Mouse (Mus musculus): ENCODE results near the gene Ephb4. TPM values are rescaled to one million over a fixed set of nuclear protein-coding genes. Genes with fewer than 3 reads are reported as not detected.
A peak's percentile ranks its signal among the peaks of the same experiment; 100 is the strongest.

Gene Ephb4
- polyA plus RNA-seq, 1 experiment: 4.5 TPM

DNA sequence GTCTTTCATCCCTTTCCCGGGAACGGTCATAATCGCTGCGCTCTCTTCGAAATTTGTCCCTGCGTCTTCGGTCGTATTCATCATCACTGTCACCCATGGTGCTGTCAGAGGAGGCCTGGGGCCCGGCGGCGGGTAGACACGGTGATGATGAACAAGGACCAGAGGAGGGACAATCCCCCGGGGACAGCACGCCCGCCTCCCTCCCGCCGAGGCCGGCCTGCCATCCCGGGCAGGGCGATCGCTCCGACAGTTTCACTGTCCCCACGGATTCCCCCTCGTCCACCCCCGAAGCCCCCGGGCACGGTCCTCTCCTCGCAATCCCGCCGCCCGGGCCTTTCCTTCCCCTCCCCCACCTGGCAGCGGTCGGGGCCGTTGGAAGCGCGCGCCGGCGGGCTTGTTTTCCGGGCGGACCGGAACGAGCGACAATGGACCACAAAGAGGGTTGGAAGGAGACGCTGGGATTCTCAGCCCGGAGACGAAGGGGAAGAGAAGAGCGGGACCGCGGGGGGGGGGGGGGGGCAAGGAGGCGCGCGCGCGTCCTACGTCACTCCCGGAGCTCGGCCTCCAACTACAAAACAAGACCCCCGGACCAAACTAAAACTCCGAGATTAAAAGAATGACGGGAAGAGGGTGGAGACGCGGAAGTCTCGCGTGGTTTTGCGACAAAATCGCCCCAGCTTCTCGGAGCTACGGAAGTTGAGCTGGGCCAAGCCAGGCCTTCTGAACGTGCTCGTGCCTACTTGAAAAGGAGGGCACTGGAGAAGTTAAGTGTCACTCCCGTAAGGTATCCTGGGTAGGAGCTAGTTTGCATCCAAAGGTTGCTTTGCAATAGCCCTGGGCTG, 42.6 kb upstream of the Ephb4 start, which contains the start of gene Srrt:
Gene Srrt (minus strand): TSS at position 604 of the 842 bp plus-strand sequence.
- peak within 1 kb of the TSS; percentile 88 for H3K27ac ChIP-seq (ENCODE audit: control insufficient read depth, insufficient read depth, low read depth, low read length, poor library complexity)
- H3K4me1 ChIP-seq (ENCODE audit: control insufficient read depth, insufficient read depth, low read length): peaks cover 3% of the 10 kb centered on the region
- H3K4me3 ChIP-seq (replicated peaks; ENCODE audit: control insufficient read depth, low read depth, low read length): peak within 1 kb of the TSS; percentile 81
- TF ChIP-seq POLR2A (IDR thresholded peaks at IDR 0.05; ENCODE audit: borderline replicate concordance, control insufficient read depth, low read depth, low read length) (peak; percentile 59; the same call in 1 of the 2 replicates), CTCF (IDR thresholded peaks at IDR 0.05; ENCODE audit: control insufficient read depth, insufficient read depth, low read length) (no peak)
- under 1% methylated on average over 65 of the region's 72 CpGs for WGBS

DNA sequence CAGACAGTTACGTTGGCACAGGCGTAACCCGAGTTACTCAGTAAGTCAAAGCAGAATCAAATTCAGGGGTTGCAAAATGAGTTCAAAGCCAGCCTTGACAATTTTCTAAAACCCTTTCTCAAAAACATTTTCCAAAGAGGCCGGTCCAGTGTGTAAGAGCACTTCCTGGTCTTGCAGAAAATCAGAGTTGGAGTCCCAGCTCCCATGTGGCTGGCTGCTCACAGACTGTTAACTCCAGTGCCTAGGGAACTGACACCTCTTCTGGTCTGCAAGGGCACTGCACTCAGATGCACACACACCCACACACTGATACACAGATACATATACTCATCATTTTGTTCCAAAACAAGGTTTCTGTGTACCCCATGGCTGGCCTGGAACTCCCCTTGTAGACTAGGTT, 41.6 kb upstream of the Ephb4 start:
- Histone ChIP-seq H3K27ac (ENCODE audit: control insufficient read depth, insufficient read depth, low read depth, low read length, poor library complexity) (no peak overlapping the region), H3K4me3 (replicated peaks; ENCODE audit: control insufficient read depth, low read depth, low read length) (no peak overlapping the region), H3K4me1 (ENCODE audit: control insufficient read depth, insufficient read depth, low read length) (peaks cover 3% of the 10 kb centered on the region)
- TF ChIP-seq POLR2A (IDR thresholded peaks at IDR 0.05; ENCODE audit: borderline replicate concordance, control insufficient read depth, low read depth, low read length): no peak
- no peak for TF ChIP-seq CTCF (IDR thresholded peaks at IDR 0.05; ENCODE audit: control insufficient read depth, insufficient read depth, low read length)
- WGBS: 93% methylated on average over 4 of the region's 4 CpGs

DNA sequence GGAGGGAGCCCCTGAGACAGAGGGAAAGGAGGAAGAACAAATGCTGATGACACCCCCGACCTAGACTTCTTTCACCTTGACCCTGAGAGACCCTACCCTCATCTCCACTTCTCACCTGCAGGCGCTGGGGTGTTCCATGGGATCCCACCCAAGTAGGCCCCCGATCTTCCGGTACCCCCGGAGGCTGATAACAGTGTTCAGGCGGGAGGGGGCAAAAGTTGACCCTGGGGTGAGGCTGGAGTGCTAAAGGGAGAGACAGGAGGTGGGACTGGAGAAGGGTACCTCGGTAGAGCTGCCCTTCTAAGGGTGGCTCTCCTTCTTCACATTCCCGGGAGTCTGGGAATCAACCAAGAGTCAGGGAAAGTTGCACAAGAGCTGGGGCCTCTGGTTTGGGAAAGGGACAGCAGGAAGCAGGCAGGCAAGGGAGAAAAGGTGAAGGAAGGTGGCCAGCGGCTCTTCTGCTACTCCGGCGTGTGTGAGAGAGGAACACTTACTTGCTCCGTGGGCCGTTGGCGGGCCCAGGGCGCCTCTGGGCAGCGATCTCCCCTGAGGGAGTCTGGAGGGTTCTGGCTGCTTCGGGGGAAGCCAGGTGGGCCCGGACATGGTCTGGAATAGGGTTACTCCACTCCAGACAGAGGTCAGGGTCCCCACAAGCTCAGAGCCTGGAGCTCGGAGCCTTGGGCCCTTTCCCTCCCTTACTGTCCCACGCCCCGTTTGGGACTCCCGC, 36.3 kb upstream of the Ephb4 start:
- Histone ChIP-seq H3K27ac (ENCODE audit: control insufficient read depth, insufficient read depth, low read depth, low read length, poor library complexity) (no peak overlapping the region; the same call in 1 of the 2 replicates), H3K4me3 (replicated peaks; ENCODE audit: control insufficient read depth, low read depth, low read length) (peak overlapping the region; percentile 1), H3K4me1 (ENCODE audit: control insufficient read depth, insufficient read depth, low read length) (peaks cover 1% of the 10 kb centered on the region; the same call in 1 of the 2 replicates)
- WGBS: 6% methylated on average over 22 of the region's 22 CpGs
- no peak for TF ChIP-seq POLR2A (IDR thresholded peaks at IDR 0.05; ENCODE audit: borderline replicate concordance, control insufficient read depth, low read depth, low read length)
- TF ChIP-seq CTCF (IDR thresholded peaks at IDR 0.05; ENCODE audit: control insufficient read depth, insufficient read depth, low read length): no peak

DNA sequence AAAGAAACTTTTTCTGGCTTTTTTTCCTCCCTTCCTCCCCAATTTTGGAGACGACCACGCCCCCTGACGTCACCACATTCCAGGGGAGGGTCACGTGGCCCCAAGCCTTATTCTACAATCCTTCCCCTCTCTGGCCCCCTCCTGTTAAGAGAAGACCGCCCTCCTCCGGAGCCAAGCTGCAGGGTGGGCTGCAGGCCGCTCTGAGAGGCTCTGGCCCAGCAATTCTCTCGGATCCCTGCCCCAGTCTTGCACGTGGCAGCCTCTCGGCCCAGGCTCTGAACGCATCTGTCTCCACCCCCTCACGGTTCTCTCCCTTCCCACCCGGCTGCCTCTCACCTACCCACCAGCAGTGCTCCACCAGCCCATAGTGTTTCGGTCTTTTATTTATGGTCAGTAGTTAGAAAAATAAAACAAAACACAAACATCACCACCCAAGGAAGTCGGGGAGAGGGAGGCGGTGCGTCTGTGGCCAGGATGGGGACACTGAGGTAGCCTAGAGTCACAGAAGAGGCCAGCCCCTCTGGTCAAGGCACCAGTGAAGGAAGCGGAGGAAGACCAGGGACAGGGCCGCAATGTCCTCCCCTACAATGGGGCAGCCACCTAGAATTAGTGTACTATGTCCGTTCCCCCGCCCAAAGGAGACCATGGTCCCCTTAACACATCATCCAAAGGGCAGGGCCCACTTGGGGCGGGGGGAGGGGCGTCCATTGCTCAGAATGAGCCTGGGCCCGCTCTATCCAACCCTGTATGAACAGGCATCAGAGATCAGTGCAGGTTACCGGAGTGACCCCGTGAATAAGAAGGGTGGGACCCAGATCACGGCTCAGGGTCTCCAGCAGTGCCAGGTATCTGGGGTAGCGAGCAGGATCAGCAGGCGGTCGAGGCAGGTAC, 35.5 kb upstream of the Ephb4 start, which contains the start of gene Trip6:
Gene Trip6 (minus strand): TSS at position 212 of the 891 bp plus-strand sequence.
- TF ChIP-seq POLR2A (IDR thresholded peaks at IDR 0.05; ENCODE audit: borderline replicate concordance, control insufficient read depth, low read depth, low read length) (no peak), CTCF (IDR thresholded peaks at IDR 0.05; ENCODE audit: control insufficient read depth, insufficient read depth, low read length) (no peak)
- Histone ChIP-seq H3K4me3 (replicated peaks; ENCODE audit: control insufficient read depth, low read depth, low read length) (peak within 1 kb of the TSS; percentile 1), H3K4me1 (ENCODE audit: control insufficient read depth, insufficient read depth, low read length) (peaks cover 1% of the 10 kb centered on the region; the same call in 1 of the 2 replicates), H3K27ac (ENCODE audit: control insufficient read depth, insufficient read depth, low read depth, low read length, poor library complexity) (no peak within 1 kb of the TSS; the same call in 1 of the 2 replicates)
- WGBS: 46% methylated on average over 30 of the region's 30 CpGs

DNA sequence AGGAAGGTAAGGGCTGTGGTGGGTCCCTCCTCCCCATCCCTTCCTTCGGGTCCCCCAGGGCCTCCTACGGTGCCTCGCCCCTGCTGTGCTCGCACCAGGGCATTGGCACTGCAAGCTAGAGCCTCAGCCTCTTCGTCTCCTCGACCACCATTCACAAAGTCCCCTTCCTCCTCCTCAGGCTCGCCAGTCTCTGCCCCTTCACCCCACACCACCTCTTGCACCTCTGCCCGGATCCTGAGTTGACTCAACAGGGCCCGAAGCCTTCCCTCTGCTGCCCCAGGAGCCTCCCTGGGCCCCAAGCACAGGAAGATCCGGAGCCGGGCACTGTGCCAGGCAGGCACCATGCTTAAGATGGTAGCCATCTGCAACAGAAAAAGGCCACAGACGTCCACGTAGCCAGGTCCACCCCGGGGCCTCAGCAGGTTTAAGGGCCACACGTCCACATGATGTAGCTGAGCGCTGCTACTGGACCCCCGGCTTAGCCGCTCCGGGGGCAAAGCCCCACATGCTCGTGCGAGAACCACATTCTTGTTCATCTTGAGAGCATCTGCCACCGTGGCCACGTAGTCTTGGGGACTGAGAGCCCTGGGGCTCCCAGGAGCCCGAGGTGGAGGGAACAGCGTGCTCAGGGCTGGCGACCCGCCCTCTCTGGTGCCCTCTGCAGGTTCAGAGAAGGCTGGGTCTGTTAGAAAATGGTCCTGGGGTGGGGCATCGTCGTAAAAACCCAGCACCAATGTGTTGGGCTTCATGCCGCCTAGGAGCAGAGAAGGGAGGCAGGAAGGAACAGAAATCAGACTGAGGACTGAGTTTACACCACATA, 34.6 kb upstream of the Ephb4 start:
- H3K4me3 ChIP-seq (replicated peaks; ENCODE audit: control insufficient read depth, low read depth, low read length): no peak overlapping the region
- H3K4me1 ChIP-seq (ENCODE audit: control insufficient read depth, insufficient read depth, low read length): peaks cover 2% of the 10 kb centered on the region
- TF ChIP-seq CTCF (IDR thresholded peaks at IDR 0.05; ENCODE audit: control insufficient read depth, insufficient read depth, low read length): peak; percentile 55; the same call in 1 of the 2 replicates
- TF ChIP-seq POLR2A (IDR thresholded peaks at IDR 0.05; ENCODE audit: borderline replicate concordance, control insufficient read depth, low read depth, low read length): no peak
- no peak overlapping the region for H3K27ac ChIP-seq (ENCODE audit: control insufficient read depth, insufficient read depth, low read depth, low read length, poor library complexity)
- WGBS: 53% methylated on average over 30 of the region's 30 CpGs

DNA sequence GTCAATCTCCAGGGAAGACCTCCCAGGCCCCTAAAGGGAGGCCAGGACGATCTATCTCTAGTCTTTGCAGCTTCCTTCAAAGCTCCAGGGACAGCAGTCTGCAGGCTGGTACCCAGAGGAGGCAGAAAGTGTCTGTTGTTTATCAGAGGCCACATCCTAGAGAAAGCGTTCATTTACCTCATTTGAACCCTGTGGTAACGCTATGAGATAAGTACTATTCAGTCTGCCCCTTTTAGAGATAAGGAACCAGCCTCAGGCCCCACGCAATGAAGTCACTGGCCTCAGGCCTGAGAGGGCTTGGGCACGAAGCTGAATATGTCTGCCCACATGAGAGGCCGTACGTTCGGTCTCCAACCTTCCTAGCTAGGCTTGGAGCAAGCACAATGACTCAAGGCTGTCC, 32.5 kb upstream of the Ephb4 start:
- TF ChIP-seq CTCF (IDR thresholded peaks at IDR 0.05; ENCODE audit: control insufficient read depth, insufficient read depth, low read length) (no peak), POLR2A (IDR thresholded peaks at IDR 0.05; ENCODE audit: borderline replicate concordance, control insufficient read depth, low read depth, low read length) (no peak)
- 66% methylated on average over 8 of the region's 8 CpGs for WGBS
- no peak overlapping the region for H3K27ac ChIP-seq (ENCODE audit: control insufficient read depth, insufficient read depth, low read depth, low read length, poor library complexity)
- no peak overlapping the region for H3K4me3 ChIP-seq (replicated peaks; ENCODE audit: control insufficient read depth, low read depth, low read length)
- peaks cover 3% of the 10 kb centered on the region for H3K4me1 ChIP-seq (ENCODE audit: control insufficient read depth, insufficient read depth, low read length)

DNA sequence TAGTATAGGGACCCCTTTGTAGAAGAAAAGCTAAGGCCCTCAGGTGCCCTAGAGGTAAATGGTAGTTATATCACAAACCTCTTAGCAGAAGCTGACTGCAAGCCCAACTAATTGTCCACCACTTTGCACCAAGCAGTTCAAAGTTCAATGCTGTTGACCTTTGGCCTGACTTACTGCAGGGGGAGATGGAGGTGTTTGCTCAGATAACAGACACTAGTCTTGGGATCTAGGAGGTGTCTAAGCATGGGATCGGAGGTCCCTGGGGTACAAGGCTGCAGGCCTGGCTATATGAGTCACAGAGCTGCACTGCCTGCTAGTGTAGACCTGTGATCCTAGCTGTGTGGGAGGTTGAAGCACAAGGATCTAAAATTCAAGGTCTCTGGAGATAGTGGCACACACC, 31.3 kb upstream of the Ephb4 start:
- WGBS: 76% methylated on average over 1 of the region's 1 CpGs
- no peak for TF ChIP-seq CTCF (IDR thresholded peaks at IDR 0.05; ENCODE audit: control insufficient read depth, insufficient read depth, low read length)
- TF ChIP-seq POLR2A (IDR thresholded peaks at IDR 0.05; ENCODE audit: borderline replicate concordance, control insufficient read depth, low read depth, low read length): no peak
- H3K27ac ChIP-seq (ENCODE audit: control insufficient read depth, insufficient read depth, low read depth, low read length, poor library complexity): no peak overlapping the region
- no peak overlapping the region for H3K4me3 ChIP-seq (replicated peaks; ENCODE audit: control insufficient read depth, low read depth, low read length)
- peaks cover 3% of the 10 kb centered on the region for H3K4me1 ChIP-seq (ENCODE audit: control insufficient read depth, insufficient read depth, low read length)
